Mouse (Mus musculus) kidney, postnatal 0 days (tissue): ENCODE data around the gene Gm20547. TPM values are rescaled to one million over a fixed set of nuclear protein-coding genes. Genes with fewer than 3 reads are reported as not detected.
A peak's percentile ranks its signal among the peaks of the same experiment; 100 is the strongest.

Source experiments
- ATAC-seq: fragments of 200-750 bp; cut with Nextera tagmentation; replicated peaks from 2 replicates; pipeline ENCODE4 v1.8.0; 2017; ENCODE audit warnings: low read depth, moderate number of reproducible peaks, moderate TSS enrichment, moderate library complexity; ENCODE audit not compliant: low FRiP score
- DNase-seq: peaks from one replicate; pipeline ENCODE4 v3.0.0-alpha.2; 2016; ENCODE audit warnings: low spot score
- H3K27ac ChIP-seq: fragments of 300-500 bp; sonication (generic); 2 replicates; pipeline ENCODE4 v1.5.1; 2014; ENCODE audit warnings: mild to moderate bottlenecking
- H3K27me3 ChIP-seq: fragments of 300-500 bp; sonication (generic); 2 replicates; pipeline ENCODE4 v1.6.1; 2014; ENCODE audit warnings: low read length, mixed read lengths; ENCODE audit not compliant: insufficient read depth
- H3K36me3 ChIP-seq: fragments of 300-500 bp; sonication (generic); 2 replicates; pipeline ENCODE4 v1.6.1; 2014; ENCODE audit warnings: low read length, mixed read lengths; ENCODE audit not compliant: insufficient read depth
- H3K4me1 ChIP-seq: fragments of 300-500 bp; sonication (generic); replicated peaks from 2 replicates; pipeline ENCODE4 v1.6.1; 2014; ENCODE audit warnings: antibody characterized with exemption, low read length, mixed read lengths; ENCODE audit not compliant: insufficient read depth
- H3K4me2 ChIP-seq: fragments of 300-500 bp; sonication (generic); 2 replicates; pipeline ENCODE4 v1.6.1; 2014; ENCODE audit warnings: mild to moderate bottlenecking, low read length, moderate library complexity, mixed read lengths
- H3K4me3 ChIP-seq: fragments of 300-500 bp; sonication (generic); replicated peaks from 2 replicates; pipeline ENCODE4 v1.5.1; 2014; ENCODE audit warnings: low read depth, low read length
- H3K9ac ChIP-seq: fragments of 300-500 bp; sonication (generic); 2 replicates; pipeline ENCODE4 v1.6.1; 2014; ENCODE audit warnings: low read depth, low read length
- H3K9me3 ChIP-seq: fragments of 300-500 bp; sonication (generic); replicated peaks from 2 replicates; pipeline ENCODE4 v1.6.1; 2016; ENCODE audit warnings: low read length, inconsistent platforms, mixed read lengths
- CTCF ChIP-seq: IDR thresholded peaks from 2 replicates; pipeline ENCODE4 v1.5.1; 2016; ENCODE audit warnings: antibody characterized with exemption, low read depth, mild to moderate bottlenecking, moderate library complexity
- WGBS: fragments of 180-500 bp; shearing (Covaris S2); extraction: QIAGEN DNeasy Blood & Tissue Kit; methylation state at CpG from one replicate; pipeline ENCODE4 v1.1.7; 2014; 5-methylcytosine and 5-hydroxymethylcytosine counted together
- polyA plus RNA-seq: library from polyadenylated mRNA; unstranded; fragments of >200 nt; fragmentation: Nextera tagmentation; extraction: Ambion mirVana; gene quantifications from 2 replicates; pipeline ENCODE4 v1.2.1, GENCODE M21; 2015

The Gm20547 gene
- polyA plus RNA-seq, 1 experiment from 2014 or later, result not detected

GRCm38 (mm10) chr17:34850517-34851125 is 31.2 kb downstream of the Gm20547 start:
- 1% methylated on average over 25 of the region's 25 CpGs for WGBS
- peak overlapping the region; percentile 87 for H3K4me3 ChIP-seq
- H3K27me3 ChIP-seq, result no peaks in the 10 kb centered on the region
- ATAC-seq (no peak; the same call in 1 of the 2 replicates), DNase-seq (no peak)
- H3K9me3 ChIP-seq, result no peaks in the 10 kb centered on the region
- H3K4me1 ChIP-seq, result peaks cover 8% of the 10 kb centered on the region
- H3K36me3 ChIP-seq, result peaks cover 45% of the 10 kb centered on the region
- peak overlapping the region; percentile 97 for H3K4me2 ChIP-seq
- H3K27ac ChIP-seq, result peak overlapping the region; percentile 56; the same call in 1 of the 2 replicates
- peak overlapping the region; percentile 80 for H3K9ac ChIP-seq
- TF ChIP-seq CTCF, result no peak

- Histone ChIP-seq H3K27ac (peak within 1 kb of the TSS; percentile 56; the same call in 1 of the 2 replicates), H3K4me1 (peaks cover 8% of the 10 kb centered on the region), H3K27me3 (no peaks in the 10 kb centered on the region), H3K9ac (peak within 1 kb of the TSS; percentile 80), H3K36me3 (peaks cover 52% of the 10 kb centered on the region), H3K9me3 (no peaks in the 10 kb centered on the region), H3K4me2 (peak within 1 kb of the TSS; percentile 97), H3K4me3 (peak within 1 kb of the TSS; percentile 87)
- no peak for TF ChIP-seq CTCF
- peak; percentile 96 for ATAC-seq
- peak; percentile 98 for DNase-seq
- WGBS, result 1% methylated on average over 65 of the region's 65 CpGs
Observed at GRCm38 (mm10) chr17:34849722-34850516, 31.9 kb downstream of the Gm20547 start, which contains the start of the genes Skiv2l and Nelfe. Skiv2l (minus strand) TSS chr17:34850210. Nelfe (plus strand) TSS chr17:34850391.

GRCm38 (mm10) chr17:34847615-34848014 is 34.2 kb downstream of the Gm20547 start:
- no peak for TF ChIP-seq CTCF
- H3K27ac ChIP-seq, result no peak overlapping the region
- H3K36me3 ChIP-seq, result peaks cover 53% of the 10 kb centered on the region
- ATAC-seq (no peak), DNase-seq (no peak)
- H3K4me2 ChIP-seq, result no peak overlapping the region
- no peak overlapping the region for H3K4me3 ChIP-seq
- H3K9ac ChIP-seq, result no peak overlapping the region
- peaks cover 8% of the 10 kb centered on the region for H3K4me1 ChIP-seq
- no peaks in the 10 kb centered on the region for H3K9me3 ChIP-seq
- H3K27me3 ChIP-seq, result no peaks in the 10 kb centered on the region
- WGBS, result 91% methylated on average over 7 of the region's 7 CpGs

GRCm38 (mm10) chr17:34847192-34847591 is 34.6 kb downstream of the Gm20547 start:
- ATAC-seq (no peak), DNase-seq (no peak)
- WGBS, result 89% methylated on average over 6 of the region's 6 CpGs
- peaks cover 8% of the 10 kb centered on the region for H3K4me1 ChIP-seq
- no peak overlapping the region for H3K27ac ChIP-seq
- no peak overlapping the region for H3K9ac ChIP-seq
- no peak for TF ChIP-seq CTCF
- no peaks in the 10 kb centered on the region for H3K9me3 ChIP-seq
- H3K27me3 ChIP-seq, result no peaks in the 10 kb centered on the region
- H3K4me3 ChIP-seq, result no peak overlapping the region
- peaks cover 51% of the 10 kb centered on the region for H3K36me3 ChIP-seq
- H3K4me2 ChIP-seq, result no peak overlapping the region

GRCm38 (mm10) chr17:34844884-34845283 is 37.0 kb downstream of the Gm20547 start:
- no peak for ATAC-seq
- H3K9me3 ChIP-seq, result no peaks in the 10 kb centered on the region
- H3K27ac ChIP-seq, result no peak overlapping the region
- H3K4me2 ChIP-seq, result no peak overlapping the region
- H3K4me1 ChIP-seq, result no peaks in the 10 kb centered on the region
- peaks cover 69% of the 10 kb centered on the region for H3K36me3 ChIP-seq
- no peak for DNase-seq
- no peaks in the 10 kb centered on the region for H3K27me3 ChIP-seq
- TF ChIP-seq CTCF, result no peak
- no peak overlapping the region for H3K4me3 ChIP-seq
- no peak overlapping the region for H3K9ac ChIP-seq
- 94% methylated on average over 13 of the region's 13 CpGs for WGBS

- DNase-seq, result no peak
- H3K27ac ChIP-seq, result no peak overlapping the region
- 83% methylated on average over 6 of the region's 6 CpGs for WGBS
- H3K27me3 ChIP-seq, result no peaks in the 10 kb centered on the region
- peaks cover 52% of the 10 kb centered on the region for H3K36me3 ChIP-seq
- TF ChIP-seq CTCF, result no peak
- no peak overlapping the region for H3K4me2 ChIP-seq
- no peak overlapping the region for H3K9ac ChIP-seq
- H3K4me3 ChIP-seq, result no peak overlapping the region
- no peak for ATAC-seq
- no peaks in the 10 kb centered on the region for H3K9me3 ChIP-seq
- peaks cover 4% of the 10 kb centered on the region; the same call in 1 of the 2 replicates for H3K4me1 ChIP-seq
Observed at GRCm38 (mm10) chr17:34840736-34841307, 41.0 kb downstream of the Gm20547 start.
